Mouse (Mus musculus): ENCODE measurements at regions not wholly inside any gene's neighbourhood (a gene's known extent, or its start where the extent isn't known, plus 50 kb on each side); places are given as distances from the start of the nearest gene placed in this dataset.

GRCm38 (mm10) chr15:97560096-97560495 lies 145.5 kb downstream of the Rpap3 start:
- Histone ChIP-seq H3K9me3 (ENCODE audit: control insufficient read depth, low read length) (peaks cover 6% of the 10 kb centered on the region; the same call in 1 of the 2 replicates), H3K36me3 (ENCODE audit: control insufficient read depth, insufficient read depth, low read length) (no peaks in the 10 kb centered on the region), H3K4me3 (ENCODE audit: low read depth, low read length) (no peak overlapping the region), H3K27me3 (ENCODE audit: control insufficient read depth, insufficient read depth, low read length) (no peaks in the 10 kb centered on the region), H3K27ac (replicated peaks; ENCODE audit: low read depth, low read length) (no peak overlapping the region), H3K4me2 (ENCODE audit: low read depth, severe bottlenecking) (no peak overlapping the region), H3K9ac (ENCODE audit: low read length) (no peak overlapping the region), H3K4me1 (ENCODE audit: control insufficient read depth, insufficient read depth, low read length) (no peaks in the 10 kb centered on the region)
- 89% methylated on average over 3 of the region's 3 CpGs for WGBS
- ATAC-seq (ENCODE audit: insufficient number of reproducible peaks, low FRiP score, low TSS enrichment, low read depth) (no peak), DNase-seq (ENCODE audit: low spot score) (no peak)

- no peak overlapping the region for H3K9ac ChIP-seq (ENCODE audit: low read length)
- H3K4me1 ChIP-seq (ENCODE audit: control insufficient read depth, insufficient read depth, low read length) = no peaks in the 10 kb centered on the region
- H3K27ac ChIP-seq (replicated peaks; ENCODE audit: low read depth, low read length) = no peak overlapping the region
- no peak for ATAC-seq (ENCODE audit: insufficient number of reproducible peaks, low FRiP score, low TSS enrichment, low read depth)
- no peak overlapping the region for H3K4me3 ChIP-seq (ENCODE audit: low read depth, low read length)
- 94% methylated on average over 7 of the region's 7 CpGs for WGBS
- DNase-seq (ENCODE audit: low spot score) = no peak
- no peaks in the 10 kb centered on the region for H3K36me3 ChIP-seq (ENCODE audit: control insufficient read depth, insufficient read depth, low read length)
- H3K27me3 ChIP-seq (ENCODE audit: control insufficient read depth, insufficient read depth, low read length) = no peaks in the 10 kb centered on the region
- no peak overlapping the region for H3K4me2 ChIP-seq (ENCODE audit: low read depth, severe bottlenecking)
- H3K9me3 ChIP-seq (ENCODE audit: control insufficient read depth, low read length) = peaks cover 6% of the 10 kb centered on the region; the same call in 1 of the 2 replicates
These were observed 146.9 kb downstream of the Rpap3 start for GRCm38 (mm10) chr15:97558725-97559124.

DNA sequence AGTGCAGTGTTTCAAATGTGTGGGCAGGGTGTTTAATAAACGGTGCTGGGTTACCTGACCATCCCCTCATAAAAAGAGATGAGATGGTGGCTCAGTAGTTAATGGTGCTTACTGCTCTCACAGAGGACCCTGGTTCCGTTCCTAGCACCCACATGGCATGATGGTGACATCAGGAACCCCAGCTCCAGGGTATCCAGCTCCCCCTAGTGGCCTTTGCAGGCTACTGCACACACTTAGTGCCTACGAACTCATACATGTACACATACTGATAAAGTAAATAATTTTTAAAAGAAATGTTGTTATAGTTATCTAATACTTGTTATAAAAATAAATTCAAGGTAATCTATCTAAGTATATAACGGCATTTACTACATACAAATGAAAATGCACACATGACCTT lies 157.3 kb downstream of the Rpap3 start:
- no peak for DNase-seq (ENCODE audit: low spot score)
- no peak overlapping the region for H3K27ac ChIP-seq (replicated peaks; ENCODE audit: low read depth, low read length)
- WGBS = 92% methylated on average over 4 of the region's 4 CpGs

GRCm38 (mm10) chr15:97545034-97545433 lies 160.6 kb downstream of the Rpap3 start:
- no peak overlapping the region for H3K4me3 ChIP-seq (ENCODE audit: low read depth, low read length)
- no peaks in the 10 kb centered on the region for H3K36me3 ChIP-seq (ENCODE audit: control insufficient read depth, insufficient read depth, low read length)
- H3K9ac ChIP-seq (ENCODE audit: low read length) = no peak overlapping the region
- ATAC-seq (ENCODE audit: insufficient number of reproducible peaks, low FRiP score, low TSS enrichment, low read depth) (no peak), DNase-seq (ENCODE audit: low spot score) (no peak)
- no peak overlapping the region for H3K27ac ChIP-seq (replicated peaks; ENCODE audit: low read depth, low read length)
- H3K4me2 ChIP-seq (ENCODE audit: low read depth, severe bottlenecking) = no peak overlapping the region
- H3K9me3 ChIP-seq (ENCODE audit: control insufficient read depth, low read length) = no peaks in the 10 kb centered on the region
- H3K27me3 ChIP-seq (ENCODE audit: control insufficient read depth, insufficient read depth, low read length) = no peaks in the 10 kb centered on the region
- 82% methylated on average over 11 of the region's 11 CpGs for WGBS
- H3K4me1 ChIP-seq (ENCODE audit: control insufficient read depth, insufficient read depth, low read length) = no peaks in the 10 kb centered on the region

More for the DNA sequence above, 157.3 kb downstream of the Rpap3 start:
- ATAC-seq (ENCODE audit: insufficient number of reproducible peaks, low FRiP score, low TSS enrichment, low read depth) = no peak
- H3K9ac ChIP-seq (ENCODE audit: low read length) = no peak overlapping the region
- no peaks in the 10 kb centered on the region for H3K4me1 ChIP-seq (ENCODE audit: control insufficient read depth, insufficient read depth, low read length)
- H3K4me2 ChIP-seq (ENCODE audit: low read depth, severe bottlenecking) = no peak overlapping the region
- no peaks in the 10 kb centered on the region for H3K27me3 ChIP-seq (ENCODE audit: control insufficient read depth, insufficient read depth, low read length)
- no peaks in the 10 kb centered on the region for H3K36me3 ChIP-seq (ENCODE audit: control insufficient read depth, insufficient read depth, low read length)
- H3K9me3 ChIP-seq (ENCODE audit: control insufficient read depth, low read length) = no peaks in the 10 kb centered on the region
- H3K4me3 ChIP-seq (ENCODE audit: low read depth, low read length) = no peak overlapping the region

DNA sequence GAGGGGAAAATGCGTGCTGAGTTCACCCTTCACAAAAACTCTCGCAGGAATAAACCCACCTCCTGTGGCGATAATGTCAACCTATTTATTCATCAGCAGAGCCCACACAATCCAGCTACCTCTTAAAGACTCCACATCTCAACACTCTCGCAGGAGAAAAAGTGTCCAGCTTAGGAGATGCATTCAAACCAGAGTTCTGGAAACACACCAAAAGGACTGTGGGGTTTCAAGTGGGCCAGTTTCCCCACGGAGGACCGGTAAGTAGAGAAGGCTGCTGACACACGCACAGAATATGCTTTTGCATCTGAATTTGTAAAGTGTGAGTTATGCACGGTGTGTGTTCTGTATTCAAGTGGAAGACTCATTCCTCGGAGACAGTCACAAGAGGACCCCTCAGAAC lies 164.0 kb downstream of the Rpap3 start:
- H3K9me3 ChIP-seq (ENCODE audit: control insufficient read depth, low read length) = peaks cover 4% of the 10 kb centered on the region; the same call in 1 of the 2 replicates
- H3K27ac ChIP-seq (replicated peaks; ENCODE audit: low read depth, low read length) = no peak overlapping the region
- DNase-seq (ENCODE audit: low spot score) (no peak), ATAC-seq (ENCODE audit: insufficient number of reproducible peaks, low FRiP score, low TSS enrichment, low read depth) (no peak)
- no peaks in the 10 kb centered on the region for H3K4me1 ChIP-seq (ENCODE audit: control insufficient read depth, insufficient read depth, low read length)
- 85% methylated on average over 9 of the region's 9 CpGs for WGBS
- H3K9ac ChIP-seq (ENCODE audit: low read length) = no peak overlapping the region
- H3K4me2 ChIP-seq (ENCODE audit: low read depth, severe bottlenecking) = no peak overlapping the region
- H3K36me3 ChIP-seq (ENCODE audit: control insufficient read depth, insufficient read depth, low read length) = no peaks in the 10 kb centered on the region
- no peak overlapping the region for H3K4me3 ChIP-seq (ENCODE audit: low read depth, low read length)
- H3K27me3 ChIP-seq (ENCODE audit: control insufficient read depth, insufficient read depth, low read length) = no peaks in the 10 kb centered on the region

DNA sequence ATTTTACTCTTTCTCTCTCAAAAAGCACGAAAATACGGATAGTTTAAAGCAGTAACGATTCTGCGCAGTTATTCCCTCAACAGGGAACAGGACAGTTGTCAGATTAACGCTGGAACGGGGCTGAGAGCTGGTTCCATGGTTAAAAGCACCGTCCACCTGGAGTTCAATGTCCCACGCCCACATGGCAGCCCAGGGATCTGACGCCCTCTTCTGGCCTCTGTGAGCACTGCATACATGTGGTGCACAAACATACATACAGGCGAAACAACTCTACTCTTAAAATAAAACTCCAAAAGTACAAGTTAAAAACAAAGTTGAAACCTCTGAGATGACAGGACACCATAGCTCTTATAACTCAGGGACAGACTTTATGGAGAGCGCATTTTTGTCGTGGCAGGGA lies 169.5 kb downstream of the Rpap3 start:
- 88% methylated on average over 12 of the region's 12 CpGs for WGBS
- no peaks in the 10 kb centered on the region for H3K36me3 ChIP-seq (ENCODE audit: control insufficient read depth, insufficient read depth, low read length)
- no peak for DNase-seq (ENCODE audit: low spot score)
- H3K27ac ChIP-seq (replicated peaks; ENCODE audit: low read depth, low read length) = no peak overlapping the region
- H3K9ac ChIP-seq (ENCODE audit: low read length) = no peak overlapping the region
- no peaks in the 10 kb centered on the region for H3K27me3 ChIP-seq (ENCODE audit: control insufficient read depth, insufficient read depth, low read length)
- H3K4me1 ChIP-seq (ENCODE audit: control insufficient read depth, insufficient read depth, low read length) = no peaks in the 10 kb centered on the region
- H3K4me2 ChIP-seq (ENCODE audit: low read depth, severe bottlenecking) = no peak overlapping the region
- peaks cover 4% of the 10 kb centered on the region; the same call in 1 of the 2 replicates for H3K9me3 ChIP-seq (ENCODE audit: control insufficient read depth, low read length)
- H3K4me3 ChIP-seq (ENCODE audit: low read depth, low read length) = no peak overlapping the region
- ATAC-seq (ENCODE audit: insufficient number of reproducible peaks, low FRiP score, low TSS enrichment, low read depth) = no peak

DNA sequence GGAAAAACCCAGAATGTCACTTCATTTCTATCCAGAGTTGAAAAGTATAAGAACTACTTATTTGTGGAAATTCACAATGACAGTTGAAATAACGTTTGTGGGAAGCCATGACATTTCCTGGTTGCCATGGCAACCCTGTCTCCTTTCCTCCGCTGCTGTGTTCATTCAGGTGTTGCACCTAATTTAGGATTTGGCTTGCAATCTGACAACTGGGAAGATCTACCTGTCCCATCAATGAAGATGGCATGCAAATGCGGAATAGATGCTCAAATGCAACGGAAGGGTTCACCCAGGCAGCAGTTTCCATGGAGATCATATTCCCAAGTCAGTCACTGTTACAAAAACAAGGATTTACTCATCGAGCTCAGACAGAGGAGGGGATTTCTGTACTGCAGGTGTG lies 170.7 kb downstream of the Rpap3 start:
- Histone ChIP-seq H3K4me2 (ENCODE audit: low read depth, severe bottlenecking) (no peak overlapping the region), H3K4me3 (ENCODE audit: low read depth, low read length) (no peak overlapping the region), H3K9ac (ENCODE audit: low read length) (no peak overlapping the region), H3K4me1 (ENCODE audit: control insufficient read depth, insufficient read depth, low read length) (no peaks in the 10 kb centered on the region), H3K27me3 (ENCODE audit: control insufficient read depth, insufficient read depth, low read length) (no peaks in the 10 kb centered on the region), H3K27ac (replicated peaks; ENCODE audit: low read depth, low read length) (no peak overlapping the region), H3K9me3 (ENCODE audit: control insufficient read depth, low read length) (peaks cover 4% of the 10 kb centered on the region; the same call in 1 of the 2 replicates), H3K36me3 (ENCODE audit: control insufficient read depth, insufficient read depth, low read length) (no peaks in the 10 kb centered on the region)
- DNase-seq (ENCODE audit: low spot score) = no peak
- 84% methylated on average over 5 of the region's 5 CpGs for WGBS
- no peak for ATAC-seq (ENCODE audit: insufficient number of reproducible peaks, low FRiP score, low TSS enrichment, low read depth)

DNA sequence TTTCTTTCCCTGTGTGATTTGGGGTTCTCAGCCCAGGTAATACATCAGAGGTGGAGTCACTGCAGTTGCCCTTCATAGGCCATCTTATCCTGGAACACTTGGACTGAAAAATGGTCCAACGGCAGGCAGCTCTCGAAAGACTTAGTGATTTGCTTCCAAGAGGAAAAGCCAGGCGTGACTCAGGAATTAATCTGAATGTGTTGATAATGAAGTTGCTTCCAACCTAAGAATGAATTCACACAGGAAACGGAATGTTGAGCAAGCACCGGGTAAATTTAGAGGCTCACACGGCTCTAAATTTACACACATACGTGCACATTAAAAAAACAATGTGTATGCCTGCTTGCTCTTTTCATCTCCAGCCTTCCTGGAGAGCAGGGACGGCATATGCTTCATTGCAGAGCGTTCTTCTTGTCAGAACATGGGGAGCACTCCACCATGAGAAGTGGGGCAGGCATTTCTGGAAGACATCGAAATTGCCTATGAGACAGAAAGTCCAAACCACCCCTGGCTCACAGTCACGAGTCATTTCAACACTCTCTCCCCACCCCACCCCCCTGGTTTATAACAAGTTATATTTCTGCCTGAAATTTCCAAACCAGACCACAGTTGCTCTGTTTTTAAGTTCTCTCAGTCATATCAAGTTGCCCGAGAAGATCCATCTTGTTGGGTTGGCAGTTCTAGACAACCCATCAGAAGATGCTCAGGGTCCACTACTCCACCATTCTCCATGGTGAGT lies 171.9 kb downstream of the Rpap3 start:
- H3K9me3 ChIP-seq (ENCODE audit: control insufficient read depth, low read length) = no peaks in the 10 kb centered on the region
- ATAC-seq (ENCODE audit: insufficient number of reproducible peaks, low FRiP score, low TSS enrichment, low read depth) (no peak), DNase-seq (ENCODE audit: low spot score) (no peak)
- no peak overlapping the region for H3K4me3 ChIP-seq (ENCODE audit: low read depth, low read length)
- no peaks in the 10 kb centered on the region for H3K36me3 ChIP-seq (ENCODE audit: control insufficient read depth, insufficient read depth, low read length)
- no peak overlapping the region for H3K9ac ChIP-seq (ENCODE audit: low read length)
- no peak overlapping the region for H3K4me2 ChIP-seq (ENCODE audit: low read depth, severe bottlenecking)
- no peaks in the 10 kb centered on the region for H3K4me1 ChIP-seq (ENCODE audit: control insufficient read depth, insufficient read depth, low read length)
- WGBS = 89% methylated on average over 12 of the region's 12 CpGs
- no peak overlapping the region for H3K27ac ChIP-seq (replicated peaks; ENCODE audit: low read depth, low read length)
- no peaks in the 10 kb centered on the region for H3K27me3 ChIP-seq (ENCODE audit: control insufficient read depth, insufficient read depth, low read length)

All from limb, embryonic 11.5 days (tissue).